Mouse (Mus musculus): ENCODE data around the gene Kif16b. TPM values are rescaled to one million over a fixed set of nuclear protein-coding genes. Genes with fewer than 3 reads are reported as not detected.
A peak's percentile ranks its signal among the peaks of the same experiment; 100 is the strongest.

Kif16b gene
- polyA plus RNA-seq, 1 experiment from 2014 or later: 5.2 TPM

GRCm38 (mm10) chr2:142715912-142716260, 185.4 kb downstream of the Kif16b start:
- Histone ChIP-seq H3K4me3 (no peak overlapping the region), H3K9me3 (replicated peaks) (no peaks in the 10 kb centered on the region), H3K27ac (replicated peaks) (peak overlapping the region; percentile 25; the same call in 1 of the 2 replicates), H3K27me3 (ENCODE audit: low read depth, poor library complexity, severe bottlenecking) (no peaks in the 10 kb centered on the region), H3K4me1 (peaks cover 16% of the 10 kb centered on the region), H3K36me3 (peaks cover 12% of the 10 kb centered on the region)
- no peak for DNase-seq (ENCODE audit: low spot score)

GRCm38 (mm10) chr2:142715186-142715911, 186.0 kb downstream of the Kif16b start:
- no peak overlapping the region for H3K4me3 ChIP-seq
- WGBS: 86% methylated on average over 1 of the region's 1 CpGs
- H3K9me3 ChIP-seq (replicated peaks): no peaks in the 10 kb centered on the region
- no peaks in the 10 kb centered on the region for H3K27me3 ChIP-seq (ENCODE audit: low read depth, poor library complexity, severe bottlenecking)
- H3K4me1 ChIP-seq: peaks cover 16% of the 10 kb centered on the region
- H3K36me3 ChIP-seq: peaks cover 12% of the 10 kb centered on the region
- no peak for DNase-seq (ENCODE audit: low spot score)
- peak overlapping the region; percentile 25; the same call in 1 of the 2 replicates for H3K27ac ChIP-seq (replicated peaks)

GRCm38 (mm10) chr2:142712727-142713126, 188.6 kb downstream of the Kif16b start:
- WGBS: 88% methylated on average over 11 of the region's 11 CpGs
- H3K4me1 ChIP-seq: peaks cover 16% of the 10 kb centered on the region
- peak overlapping the region; percentile 6; the same call in 1 of the 2 replicates for H3K27ac ChIP-seq (replicated peaks)
- peaks cover 12% of the 10 kb centered on the region for H3K36me3 ChIP-seq
- H3K27me3 ChIP-seq (ENCODE audit: low read depth, poor library complexity, severe bottlenecking): no peaks in the 10 kb centered on the region
- no peak overlapping the region for H3K4me3 ChIP-seq
- DNase-seq (ENCODE audit: low spot score): no peak
- no peaks in the 10 kb centered on the region for H3K9me3 ChIP-seq (replicated peaks)

- Histone ChIP-seq H3K27ac (replicated peaks) (no peak overlapping the region), H3K36me3 (peaks cover 12% of the 10 kb centered on the region), H3K4me1 (peaks cover under 1% of the 10 kb centered on the region; the same call in 1 of the 2 replicates), H3K9me3 (replicated peaks) (no peaks in the 10 kb centered on the region), H3K27me3 (ENCODE audit: low read depth, poor library complexity, severe bottlenecking) (no peaks in the 10 kb centered on the region), H3K4me3 (no peak overlapping the region)
- no peak for DNase-seq (ENCODE audit: low spot score)
- 87% methylated on average over 3 of the region's 3 CpGs for WGBS
Measured at GRCm38 (mm10) chr2:142709326-142709725, 192.0 kb downstream of the Kif16b start.

GRCm38 (mm10) chr2:142700689-142701088, 200.6 kb downstream of the Kif16b start:
- Histone ChIP-seq H3K36me3 (no peaks in the 10 kb centered on the region), H3K4me3 (no peak overlapping the region), H3K27me3 (ENCODE audit: low read depth, poor library complexity, severe bottlenecking) (no peaks in the 10 kb centered on the region; the same call in 1 of the 2 replicates), H3K4me1 (peaks cover 12% of the 10 kb centered on the region), H3K9me3 (replicated peaks) (no peaks in the 10 kb centered on the region), H3K27ac (replicated peaks) (no peak overlapping the region)
- DNase-seq (ENCODE audit: low spot score): no peak
- WGBS: 59% methylated on average over 4 of the region's 4 CpGs

GRCm38 (mm10) chr2:142698650-142699049, 202.7 kb downstream of the Kif16b start:
- H3K4me1 ChIP-seq: peaks cover 15% of the 10 kb centered on the region
- H3K36me3 ChIP-seq: no peaks in the 10 kb centered on the region
- no peak overlapping the region for H3K4me3 ChIP-seq
- H3K27me3 ChIP-seq (ENCODE audit: low read depth, poor library complexity, severe bottlenecking): no peaks in the 10 kb centered on the region; the same call in 1 of the 2 replicates
- DNase-seq (ENCODE audit: low spot score): no peak
- no peaks in the 10 kb centered on the region for H3K9me3 ChIP-seq (replicated peaks)
- H3K27ac ChIP-seq (replicated peaks): no peak overlapping the region
- 92% methylated on average over 3 of the region's 3 CpGs for WGBS

- Histone ChIP-seq H3K27me3 (ENCODE audit: low read depth, poor library complexity, severe bottlenecking) (no peaks in the 10 kb centered on the region; the same call in 1 of the 2 replicates), H3K27ac (replicated peaks) (no peak overlapping the region)
Measured at GRCm38 (mm10) chr2:142694936-142695331, 206.4 kb downstream of the Kif16b start.

GRCm38 (mm10) chr2:142694019-142694935, 207.1 kb downstream of the Kif16b start:
- DNase-seq (ENCODE audit: low spot score): no peak
- WGBS: 87% methylated on average over 3 of the region's 3 CpGs
- Histone ChIP-seq H3K9me3 (replicated peaks) (no peaks in the 10 kb centered on the region), H3K4me1 (0 out of 2 replicates have a peak, but pooled peaks cover 3% of the 10 kb centered on the region), H3K27me3 (ENCODE audit: low read depth, poor library complexity, severe bottlenecking) (no peaks in the 10 kb centered on the region), H3K4me3 (no peak overlapping the region), H3K27ac (replicated peaks) (no peak overlapping the region), H3K36me3 (no peaks in the 10 kb centered on the region)

More at GRCm38 (mm10) chr2:142694936-142695331, 206.4 kb downstream of the Kif16b start:
- Histone ChIP-seq H3K4me1 (peaks cover 3% of the 10 kb centered on the region), H3K9me3 (replicated peaks) (no peaks in the 10 kb centered on the region), H3K36me3 (no peaks in the 10 kb centered on the region), H3K4me3 (no peak overlapping the region)
- DNase-seq (ENCODE audit: low spot score): no peak
- 97% methylated on average over 1 of the region's 1 CpGs for WGBS

GRCm38 (mm10) chr2:142693461-142693860, 207.9 kb downstream of the Kif16b start:
- H3K36me3 ChIP-seq: no peaks in the 10 kb centered on the region
- H3K27ac ChIP-seq (replicated peaks): no peak overlapping the region
- H3K4me1 ChIP-seq: 0 out of 2 replicates have a peak, but pooled peaks cover 3% of the 10 kb centered on the region
- 97% methylated on average over 1 of the region's 1 CpGs for WGBS
- DNase-seq (ENCODE audit: low spot score): no peak
- no peaks in the 10 kb centered on the region for H3K27me3 ChIP-seq (ENCODE audit: low read depth, poor library complexity, severe bottlenecking)
- H3K9me3 ChIP-seq (replicated peaks): no peaks in the 10 kb centered on the region
- H3K4me3 ChIP-seq: no peak overlapping the region

- DNase-seq (ENCODE audit: low spot score): no peak
- Histone ChIP-seq H3K27me3 (ENCODE audit: low read depth, poor library complexity, severe bottlenecking) (no peaks in the 10 kb centered on the region), H3K27ac (replicated peaks) (no peak overlapping the region), H3K4me3 (no peak overlapping the region), H3K4me1 (0 out of 2 replicates have a peak, but pooled peaks cover 2% of the 10 kb centered on the region), H3K36me3 (no peaks in the 10 kb centered on the region), H3K9me3 (replicated peaks) (no peaks in the 10 kb centered on the region)
- WGBS: 96% methylated on average over 2 of the region's 2 CpGs
Measured at GRCm38 (mm10) chr2:142689496-142689895, 211.8 kb downstream of the Kif16b start.

- 86% methylated on average over 4 of the region's 4 CpGs for WGBS
- Histone ChIP-seq H3K36me3 (no peaks in the 10 kb centered on the region), H3K4me3 (no peak overlapping the region), H3K27me3 (ENCODE audit: low read depth, poor library complexity, severe bottlenecking) (no peaks in the 10 kb centered on the region), H3K4me1 (no peaks in the 10 kb centered on the region), H3K9me3 (replicated peaks) (no peaks in the 10 kb centered on the region), H3K27ac (replicated peaks) (no peak overlapping the region)
- DNase-seq (ENCODE audit: low spot score): no peak
Measured at GRCm38 (mm10) chr2:142687936-142688514, 213.3 kb downstream of the Kif16b start.

GRCm38 (mm10) chr2:142682965-142683709, 218.2 kb downstream of the Kif16b start:
- no peak for DNase-seq (ENCODE audit: low spot score)
- 85% methylated on average over 5 of the region's 5 CpGs for WGBS

More at GRCm38 (mm10) chr2:142682965-142683709, 218.2 kb downstream of the Kif16b start:
- Histone ChIP-seq H3K9me3 (replicated peaks) (no peaks in the 10 kb centered on the region), H3K4me1 (no peaks in the 10 kb centered on the region), H3K27ac (replicated peaks) (no peak overlapping the region), H3K4me3 (no peak overlapping the region), H3K36me3 (no peaks in the 10 kb centered on the region), H3K27me3 (ENCODE audit: low read depth, poor library complexity, severe bottlenecking) (no peaks in the 10 kb centered on the region)
